Mouse (Mus musculus): Measurements from ENCODE around the gene Numb.
"Not testable (repeated sequence)": the region's sequence is repeated elsewhere in the genome, so short reads cannot be mapped to it uniquely, and the experiment has no call there.

Numb gene

DNA sequence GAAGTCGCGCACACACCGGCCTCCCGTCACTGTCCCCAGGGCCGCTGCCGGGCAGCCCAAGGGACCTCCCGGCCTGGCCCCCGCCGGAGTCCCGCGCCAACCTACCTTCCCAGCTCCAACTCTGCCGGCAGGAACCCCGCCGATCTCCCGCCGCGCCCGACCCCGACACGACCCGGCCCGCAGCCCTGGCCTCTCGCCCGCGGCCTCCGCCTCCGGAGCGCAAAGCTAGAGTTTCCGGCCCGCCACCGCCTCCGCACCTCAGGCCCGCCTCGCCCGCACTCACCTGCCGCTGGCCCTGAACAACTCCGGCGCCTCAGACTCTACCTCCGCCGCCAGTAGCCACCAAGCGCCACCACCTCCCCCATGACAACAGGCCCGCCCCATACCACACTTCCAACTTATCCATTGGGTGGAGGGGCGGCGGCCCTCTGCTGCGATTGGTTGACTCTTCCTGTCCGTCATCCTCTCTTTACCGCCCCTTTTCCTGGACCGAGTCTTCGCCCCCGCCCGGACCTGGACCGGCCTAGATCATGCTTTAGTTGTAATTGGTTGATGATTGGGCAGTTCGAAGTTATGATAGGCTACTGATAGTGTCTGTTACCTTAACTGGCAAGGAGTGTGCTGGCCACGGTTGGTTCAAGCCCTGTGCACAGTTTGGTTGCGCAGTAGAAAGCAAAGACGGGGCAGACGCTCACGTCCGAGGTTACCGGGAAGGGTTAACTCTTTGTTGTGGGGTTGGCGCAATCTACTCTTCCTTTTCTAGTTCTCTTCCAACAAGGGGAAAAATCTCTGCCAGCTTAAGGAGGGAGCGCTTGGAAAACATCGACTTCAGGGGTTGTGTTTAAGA is at the start of gene Numb:
TSS of gene Numb (minus strand) at position 400 of the 847 bp plus-strand sequence.
- peak; percentile 98 for DNase-seq (ENCODE audit: low read depth, low spot score)

DNA sequence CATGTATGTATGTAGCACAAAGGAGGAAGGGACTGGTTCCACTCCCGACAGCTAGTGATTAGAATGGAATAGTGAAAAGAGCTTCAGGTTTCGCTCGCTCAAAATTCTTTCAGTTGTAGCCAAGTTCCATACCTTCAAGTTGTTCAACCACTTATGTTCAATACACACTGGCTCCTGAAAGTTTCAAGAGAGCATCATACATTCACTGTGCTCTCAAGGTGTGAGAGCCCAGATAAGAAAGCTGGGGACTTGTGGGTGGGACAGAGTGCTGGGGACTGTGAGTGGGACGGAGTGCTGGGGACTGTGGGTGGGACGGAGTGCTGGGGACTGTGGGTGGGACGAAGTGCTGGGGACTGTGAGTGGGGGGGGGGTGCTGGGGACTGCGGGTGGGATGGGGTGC is 43.5 kb upstream of the Numb start:
- DNase-seq (ENCODE audit: low read depth, low spot score) = no peak

- no peak for DNase-seq (ENCODE audit: low read depth, low spot score)
Measured at GRCm38 (mm10) chr12:83958278-83958677, 36.5 kb upstream of the Numb start.

GRCm38 (mm10) chr12:83951711-83952575 is 30.2 kb upstream of the Numb start:
- no peak for DNase-seq (ENCODE audit: low read depth, low spot score)

GRCm38 (mm10) chr12:83950840-83951701 is 29.3 kb upstream of the Numb start:
- DNase-seq (ENCODE audit: low read depth, low spot score) = peak; percentile 56

DNA sequence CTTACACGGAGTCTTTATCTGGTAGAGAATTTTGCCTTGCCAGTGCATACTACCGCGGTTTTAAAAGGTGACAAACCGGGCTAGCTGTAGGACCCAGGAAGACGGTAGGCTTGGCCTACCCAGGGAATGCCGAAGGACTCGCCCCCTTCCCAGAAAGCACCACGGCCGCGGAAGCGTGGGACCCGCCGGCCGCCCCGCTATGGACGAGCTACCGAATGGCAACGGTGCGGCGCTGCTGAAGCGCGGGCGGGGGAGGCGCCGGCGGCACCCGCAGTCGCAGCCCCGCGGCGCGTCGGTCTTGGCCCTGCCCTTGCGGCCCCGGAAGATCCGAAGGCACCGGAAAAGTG is 28.7 kb upstream of the Numb start, which contains the start of gene Riox1:
TSS of gene Riox1 (plus strand) at position 116 of the 347 bp plus-strand sequence.
- peak; percentile 88 for DNase-seq (ENCODE audit: low read depth, low spot score)

- peak; percentile 21 for DNase-seq (ENCODE audit: low read depth, low spot score)
Measured at GRCm38 (mm10) chr12:83949776-83950492, 28.2 kb upstream of the Numb start.

DNA sequence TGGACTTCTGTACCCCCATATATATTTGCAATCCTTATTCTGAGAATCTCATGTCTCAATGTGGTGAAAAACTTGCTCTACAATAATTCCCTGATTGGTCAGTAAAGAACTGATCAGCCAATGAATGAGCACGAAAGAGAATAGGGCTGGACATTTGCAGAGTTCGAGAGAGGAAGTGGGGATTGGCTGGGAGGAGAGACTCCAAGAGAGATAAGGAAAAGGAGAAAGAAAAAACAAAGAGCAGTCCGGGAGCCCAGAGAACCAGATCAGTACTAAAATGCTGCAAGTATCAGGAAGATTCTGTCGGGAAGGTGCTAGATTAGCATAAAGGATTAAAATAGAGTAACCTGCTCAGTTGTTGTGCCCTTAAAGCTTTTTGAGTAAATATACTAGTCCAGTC is 27.3 kb upstream of the Numb start:
- DNase-seq (ENCODE audit: low read depth, low spot score) = no peak

- DNase-seq (ENCODE audit: low read depth, low spot score) = no peak
Measured at GRCm38 (mm10) chr12:83947260-83947811, 25.6 kb upstream of the Numb start.

DNA sequence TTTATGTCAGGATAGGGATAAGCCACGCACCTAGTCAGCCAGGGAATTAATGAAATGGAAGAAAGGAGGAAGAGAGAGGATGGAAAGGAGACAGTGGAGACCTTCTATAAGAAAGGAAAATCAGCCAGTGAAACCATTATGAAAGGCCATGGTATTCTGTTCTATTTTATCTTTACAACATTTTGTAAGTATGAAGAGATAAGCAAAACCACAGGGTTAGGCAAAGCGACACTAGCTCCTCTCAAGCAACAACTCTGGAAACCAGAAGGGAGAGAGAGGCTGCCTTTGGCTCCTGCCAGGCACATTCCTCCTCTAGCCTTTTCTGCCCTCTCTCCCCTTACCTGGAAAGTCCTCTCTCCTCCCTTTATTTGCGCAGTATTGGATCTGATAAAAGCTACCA is 20.2 kb upstream of the Numb start:
- no peak for DNase-seq (ENCODE audit: low read depth, low spot score)

GRCm38 (mm10) chr12:83940031-83940430 is 18.3 kb upstream of the Numb start:
- no peak for DNase-seq (ENCODE audit: low read depth, low spot score)

GRCm38 (mm10) chr12:83939332-83939731 is 17.6 kb upstream of the Numb start:
- DNase-seq (ENCODE audit: low read depth, low spot score) = no peak

GRCm38 (mm10) chr12:83938592-83938991 is 16.9 kb upstream of the Numb start:
- not testable (repeated sequence) for DNase-seq (ENCODE audit: low read depth, low spot score)

GRCm38 (mm10) chr12:83937600-83937999 is 15.9 kb upstream of the Numb start:
- DNase-seq (ENCODE audit: low read depth, low spot score) = no peak

DNA sequence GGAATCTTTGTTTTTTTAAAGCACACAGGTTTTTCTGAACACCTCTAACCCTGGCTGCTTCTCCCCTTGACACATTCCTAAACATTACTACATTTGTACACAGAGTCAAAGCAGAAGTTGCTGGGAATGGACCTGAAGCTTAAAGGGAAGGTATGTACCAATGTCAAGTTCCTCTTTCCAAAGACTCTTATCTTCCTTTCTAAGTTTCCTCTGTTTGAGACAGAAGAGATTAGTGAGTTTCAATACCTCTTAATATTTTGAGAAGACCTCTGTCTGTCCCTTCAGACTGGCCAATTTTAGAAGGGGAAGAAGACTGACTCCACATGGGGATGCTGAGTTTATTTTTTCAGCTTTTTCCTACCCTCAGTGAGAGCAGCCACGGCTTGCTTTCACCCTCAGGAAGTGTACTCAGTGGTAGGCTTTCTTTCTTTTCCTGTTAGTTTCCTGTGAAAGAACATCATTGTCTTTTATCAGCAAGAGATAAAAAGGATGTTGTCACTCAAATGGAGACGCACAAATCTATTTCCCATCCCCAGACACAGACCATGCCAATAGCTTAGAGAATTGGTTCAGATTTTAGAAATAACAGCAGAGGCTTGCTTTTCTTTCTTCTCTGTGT is 7.6 kb upstream of the Numb start:
- peak; percentile 61 for DNase-seq (ENCODE audit: low read depth, low spot score)

DNA sequence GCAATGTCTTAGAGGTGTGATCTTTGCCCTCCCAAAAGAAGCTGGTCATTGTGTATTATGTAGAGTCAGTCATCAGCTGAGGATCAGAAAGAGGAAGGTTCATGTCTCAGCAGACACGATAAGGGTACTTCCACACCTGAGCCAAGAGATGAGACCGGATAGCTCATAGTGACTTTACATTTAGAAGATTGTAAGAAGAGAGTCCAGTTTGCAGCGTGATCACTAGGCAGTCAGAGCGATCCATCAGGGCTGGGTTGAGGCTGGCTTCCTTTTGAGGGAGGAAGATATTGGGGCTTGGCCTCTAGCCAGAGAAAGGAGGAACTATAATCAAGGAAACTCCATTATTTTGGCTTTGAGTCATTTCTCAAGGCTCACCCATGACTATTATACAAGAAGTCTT is 6.0 kb upstream of the Numb start:
- no peak for DNase-seq (ENCODE audit: low read depth, low spot score)

GRCm38 (mm10) chr12:83926061-83926460 is 4.3 kb upstream of the Numb start:
- no peak for DNase-seq (ENCODE audit: low read depth, low spot score)

GRCm38 (mm10) chr12:83925160-83925703 is 3.5 kb upstream of the Numb start:
- no peak for DNase-seq (ENCODE audit: low read depth, low spot score)

GRCm38 (mm10) chr12:83924332-83924731 is 2.6 kb upstream of the Numb start:
- DNase-seq (ENCODE audit: low read depth, low spot score) = no peak

DNA sequence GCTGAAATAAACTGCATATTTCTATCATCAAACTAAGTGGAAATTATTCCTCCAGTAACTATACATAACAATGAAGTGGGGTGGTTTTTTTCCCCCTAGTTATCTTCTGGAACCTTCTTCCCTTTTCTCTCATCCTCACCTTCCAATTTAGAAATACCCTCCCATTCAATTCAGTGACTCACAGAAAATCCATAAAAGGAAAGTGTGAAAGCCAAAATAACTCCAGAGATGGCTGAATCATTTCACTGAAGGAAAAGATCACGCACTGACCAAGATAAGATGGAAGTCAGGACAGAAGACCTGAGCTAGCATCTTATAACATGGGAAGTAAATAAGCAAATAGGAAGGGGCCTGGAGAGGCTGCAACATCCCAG is 1.7 kb upstream of the Numb start:
- no peak for DNase-seq (ENCODE audit: low read depth, low spot score)

Measured in CD4-positive helper T cell, adult 2 months (primary cell).